Mouse (Mus musculus): ENCODE results near the gene Olfr1286.

Olfr1286 gene

DNA sequence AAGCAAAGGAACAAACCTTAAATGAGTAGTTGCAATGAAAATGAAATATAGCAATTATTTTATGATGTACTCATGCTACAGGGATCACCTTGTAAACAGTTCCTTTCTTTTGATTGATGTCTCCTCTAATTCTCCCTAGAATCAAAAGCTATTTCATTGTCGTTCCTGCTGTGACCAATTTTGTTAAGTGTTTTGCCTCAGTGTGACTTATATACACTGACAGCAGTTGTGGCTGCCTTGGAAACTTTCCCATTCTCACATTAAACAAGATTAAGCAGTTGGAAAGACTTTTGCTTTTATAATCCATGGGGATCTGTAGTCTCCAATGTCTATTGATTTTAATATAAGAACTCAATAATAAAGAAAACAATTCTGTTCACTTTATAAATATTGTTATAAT lies at the start of gene Olfr1286:
TSS of gene Olfr1286 (minus strand) at position 185 of the 400 bp plus-strand sequence.
- CTCF ChIA-PET, result no interaction called here

DNA sequence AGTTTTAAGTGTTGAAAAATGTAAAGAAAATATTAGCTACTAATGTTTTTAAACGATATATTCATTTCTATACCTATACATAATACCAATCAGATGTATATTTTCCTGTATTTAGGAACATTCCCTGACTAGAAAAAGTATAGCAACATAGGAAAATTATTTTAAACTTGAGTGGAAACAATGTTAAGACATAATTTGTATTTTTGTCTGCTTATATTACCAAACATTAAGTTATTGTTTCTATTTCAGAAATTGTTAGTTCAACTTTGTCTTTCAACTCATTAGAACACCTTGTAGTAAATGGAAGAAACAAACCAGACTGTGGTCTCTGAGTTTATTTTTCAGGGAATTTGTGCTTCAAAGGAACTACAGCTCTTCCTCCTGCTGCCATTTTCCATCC lies 25.9 kb upstream of the Olfr1286 start, which contains the start of gene Olfr1287:
TSS of gene Olfr1287 (plus strand) at position 301 of the 400 bp plus-strand sequence.
- CTCF ChIA-PET, result no interaction called here

DNA sequence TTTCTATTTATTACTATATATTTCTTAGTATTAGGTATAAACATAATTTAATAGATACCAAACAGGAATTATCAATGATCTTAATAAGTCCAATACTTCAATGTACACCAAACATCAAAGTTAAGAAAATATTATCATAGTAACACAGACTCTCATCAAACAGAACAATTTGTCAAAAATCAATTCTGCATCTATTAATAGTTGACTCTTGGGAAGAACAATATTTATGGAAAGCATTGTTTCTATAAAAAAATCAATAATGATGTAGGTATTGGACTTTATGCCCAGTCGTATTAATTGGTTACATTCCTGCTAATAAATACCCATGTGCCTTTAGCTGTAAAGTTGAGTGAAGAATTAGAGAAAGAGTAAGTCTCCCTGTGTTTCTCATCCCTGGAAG lies 47.7 kb downstream of the Olfr1286 start, which contains the start of gene Olfr1284:
TSS of gene Olfr1284 (plus strand) at position 301 of the 400 bp plus-strand sequence.
- CTCF ChIA-PET, result no interaction called here
